Mouse (Mus musculus) brain, embryonic 14.5 days (tissue): ENCODE results near the gene Dnttip2.

Experiments
- CTCF ChIP-seq: fragments of 200-500 bp; IDR thresholded peaks from 2 replicates; pipeline ENCODE4 v1.5.1; 2012; ENCODE audit warnings: inconsistent platforms, mild to moderate bottlenecking, moderate library complexity, borderline replicate concordance; ENCODE audit not compliant: insufficient read depth, insufficient read length; ENCODE audit errors: extremely low read depth
- POLR2A ChIP-seq: fragments of 200-500 bp; IDR thresholded peaks from 2 replicates; pipeline ENCODE4 v1.6.1; 2012; ENCODE audit warnings: mild to moderate bottlenecking, inconsistent platforms, borderline replicate concordance; ENCODE audit not compliant: poor library complexity, insufficient read depth, insufficient read length, severe bottlenecking; ENCODE audit errors: extremely low read depth

DNA sequence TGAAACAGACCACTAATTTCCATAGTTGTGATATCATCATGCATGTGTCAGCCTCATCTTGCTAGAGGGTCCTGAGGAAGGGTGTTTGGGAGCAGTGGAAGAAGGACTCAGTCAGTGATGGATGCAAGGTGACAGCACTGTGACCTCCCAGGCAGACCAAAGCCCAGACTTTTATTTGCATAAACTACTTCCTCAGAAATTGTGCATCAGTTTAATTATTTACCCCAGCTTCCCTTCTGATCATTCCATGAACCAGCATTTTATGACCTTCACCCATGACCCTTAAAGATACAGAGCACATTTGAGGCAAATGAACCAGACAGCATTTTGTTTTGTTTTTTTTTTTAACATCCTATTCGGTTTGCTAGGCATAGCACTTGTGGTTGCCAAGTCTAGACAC is 38.4 kb upstream of the Dnttip2 start:
- TF ChIP-seq CTCF: no peak
- TF ChIP-seq POLR2A: no peak
